Mouse (Mus musculus) gastrocnemius, adult 8-10 months (tissue): Measurements from ENCODE around the gene Gatad2a. TPM values are rescaled to one million over a fixed set of nuclear protein-coding genes. Genes with fewer than 3 reads are reported as not detected.
A peak's percentile ranks its signal among the peaks of the same experiment; 100 is the strongest.
"Not testable (repeated sequence)": the region's sequence is repeated elsewhere in the genome, so short reads cannot be mapped to it uniquely, and the experiment has no call there.

Experiments
- DNase-seq, 2 experiments: peaks; one replicate each; pipeline ENCODE4 v3.0.0; 2022; ENCODE audit warnings: low spot score in 2 of 2
- total RNA-seq, 4 experiments: library from RNA; stranded (reverse); gene quantifications; 2 replicates each; pipeline ENCODE4 v1.2.4; 2022

Gene Gatad2a
- total RNA-seq, 4 experiments from 2014 or later = 20.5 to 26.4 (median 25.2) TPM

- DNase-seq = no peak
Observed at GRCm38 (mm10) chr8:69995422-69995775, 785 bp downstream of the Gatad2a start.

- not testable (repeated sequence) for DNase-seq
Observed at GRCm38 (mm10) chr8:69988936-69989335, 7.2 kb downstream of the Gatad2a start.

- no peak for DNase-seq
Observed at GRCm38 (mm10) chr8:69987744-69988143, 8.4 kb downstream of the Gatad2a start.

DNA sequence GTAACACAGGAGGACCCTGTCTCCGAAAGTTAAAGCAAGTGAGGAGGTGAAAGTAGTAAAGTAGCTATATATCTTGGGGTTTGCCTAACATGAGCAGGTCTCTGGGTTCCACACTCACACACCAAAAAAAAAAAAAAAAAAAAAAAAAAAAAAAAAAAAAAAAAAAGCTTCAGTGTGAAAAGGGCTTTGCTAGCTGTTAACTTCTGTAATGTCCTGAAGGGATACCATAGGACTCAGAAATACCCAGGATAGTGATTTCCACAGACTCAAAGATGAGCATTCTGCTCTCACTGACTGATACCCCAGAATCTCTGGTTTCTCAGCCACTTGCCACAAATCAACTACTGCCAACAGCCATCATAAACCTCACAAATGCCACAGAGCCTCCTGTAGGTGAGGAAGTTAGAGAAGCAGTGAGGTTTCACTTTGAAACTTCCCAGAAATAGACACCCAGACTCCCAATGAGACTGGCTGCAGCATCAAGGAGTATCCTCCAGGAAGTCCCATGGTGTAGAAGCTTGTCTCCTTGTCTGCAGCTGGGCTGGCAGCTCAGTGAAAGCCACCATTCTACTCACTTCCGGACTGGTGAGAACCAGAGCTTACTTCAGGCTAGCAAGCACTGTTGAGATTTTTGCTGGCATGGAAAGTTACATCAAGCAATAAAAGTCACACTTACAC is 11.2 kb downstream of the Gatad2a start:
- no peak for DNase-seq

DNA sequence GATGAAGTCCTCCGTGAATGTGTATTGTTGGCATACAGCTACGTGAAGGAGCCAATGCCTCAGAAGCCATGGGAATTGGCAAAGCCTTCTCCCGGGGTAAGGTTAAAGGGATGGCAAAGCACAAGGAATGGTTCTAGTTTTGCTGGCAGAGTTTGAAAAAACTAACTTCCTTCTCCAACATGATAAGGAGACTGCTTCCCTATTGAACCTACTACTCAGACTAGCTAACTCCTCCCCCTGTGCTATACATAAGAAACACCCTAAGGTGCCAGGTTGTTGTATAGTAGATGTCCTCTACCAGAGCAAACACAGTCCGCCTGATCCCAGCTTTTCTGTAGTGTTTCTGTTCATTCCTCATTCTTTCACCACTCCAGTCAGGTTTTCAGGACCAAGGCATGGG is 17.7 kb downstream of the Gatad2a start:
- DNase-seq = no peak

DNA sequence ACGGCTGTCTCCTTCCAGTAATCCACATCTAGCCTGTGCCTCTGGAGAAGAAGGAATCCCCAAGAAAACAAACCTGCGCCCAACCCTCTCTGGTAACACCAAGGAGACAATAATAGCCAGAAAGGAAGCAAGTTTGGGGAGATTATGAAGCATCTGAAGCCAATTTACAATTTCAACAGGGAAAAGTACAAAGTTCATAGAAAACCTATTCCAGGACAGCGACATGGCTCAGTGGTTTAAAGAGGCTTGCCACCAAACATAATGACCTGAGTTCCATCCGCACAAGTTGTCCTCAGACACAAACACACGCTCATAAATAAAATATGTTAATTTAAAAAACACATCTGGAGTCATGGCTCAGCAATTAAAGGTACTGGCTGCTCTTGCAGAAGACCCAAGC is 21.4 kb downstream of the Gatad2a start:
- DNase-seq = no peak

- DNase-seq = peak; percentile 97 to 98
Observed at GRCm38 (mm10) chr8:69974194-69974614, 22.0 kb downstream of the Gatad2a start.

DNA sequence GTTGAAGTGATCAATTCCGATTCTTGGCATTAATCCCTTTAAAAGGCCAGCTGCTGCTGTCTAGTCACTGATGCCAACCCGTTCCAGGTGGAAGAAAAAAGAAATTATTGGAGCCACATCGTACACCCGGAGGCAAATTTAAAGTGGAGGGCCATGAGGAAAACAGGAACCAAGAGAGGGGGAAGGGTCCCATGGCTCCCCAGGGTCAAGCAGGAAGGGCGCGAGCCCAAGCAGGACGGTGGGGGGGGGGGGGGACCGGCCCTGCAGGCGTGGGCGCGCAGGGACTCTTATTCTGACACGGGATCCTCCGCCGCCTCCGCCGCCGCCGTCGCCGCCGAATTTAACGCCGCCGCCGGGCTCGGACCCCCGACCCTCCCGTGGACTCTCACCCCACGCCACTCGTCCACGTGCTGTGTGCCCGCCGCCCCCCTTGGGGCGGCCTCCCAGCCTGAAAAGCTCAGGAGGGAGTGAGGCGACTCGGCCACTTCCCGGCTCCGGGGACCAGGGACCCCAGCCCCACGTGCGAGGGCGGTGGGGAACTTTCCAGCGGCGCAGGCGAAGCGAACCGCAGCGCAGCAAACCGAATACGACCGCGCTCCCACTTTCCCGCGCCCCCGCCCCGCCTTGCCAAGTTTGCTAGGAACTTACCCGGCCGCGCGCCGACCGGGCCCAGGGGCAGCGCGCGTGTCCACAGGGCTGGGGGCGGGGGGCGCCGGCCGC is 22.6 kb downstream of the Gatad2a start:
- DNase-seq = peak; percentile 14 to 26

- no peak for DNase-seq
Observed at GRCm38 (mm10) chr8:69973063-69973441, 23.1 kb downstream of the Gatad2a start.

DNA sequence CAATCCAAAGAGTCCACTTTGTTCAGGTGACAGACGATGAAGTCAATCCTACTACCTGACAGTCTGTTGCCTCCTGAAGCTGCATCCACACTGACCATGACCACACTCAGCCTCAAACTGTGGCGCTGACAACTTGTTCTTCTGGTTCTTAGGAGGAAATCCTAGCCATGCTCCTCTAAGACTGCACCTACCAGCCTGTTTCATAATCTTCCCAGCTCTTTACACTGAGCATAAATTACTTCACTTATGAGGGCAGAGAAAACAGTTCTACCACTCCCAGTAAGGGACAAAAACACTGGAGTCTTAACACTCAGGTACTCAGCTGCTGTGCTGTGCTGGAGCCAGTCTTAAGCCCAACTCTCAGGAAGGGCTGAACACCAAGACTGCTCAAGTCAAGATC is 25.3 kb downstream of the Gatad2a start:
- no peak for DNase-seq

DNA sequence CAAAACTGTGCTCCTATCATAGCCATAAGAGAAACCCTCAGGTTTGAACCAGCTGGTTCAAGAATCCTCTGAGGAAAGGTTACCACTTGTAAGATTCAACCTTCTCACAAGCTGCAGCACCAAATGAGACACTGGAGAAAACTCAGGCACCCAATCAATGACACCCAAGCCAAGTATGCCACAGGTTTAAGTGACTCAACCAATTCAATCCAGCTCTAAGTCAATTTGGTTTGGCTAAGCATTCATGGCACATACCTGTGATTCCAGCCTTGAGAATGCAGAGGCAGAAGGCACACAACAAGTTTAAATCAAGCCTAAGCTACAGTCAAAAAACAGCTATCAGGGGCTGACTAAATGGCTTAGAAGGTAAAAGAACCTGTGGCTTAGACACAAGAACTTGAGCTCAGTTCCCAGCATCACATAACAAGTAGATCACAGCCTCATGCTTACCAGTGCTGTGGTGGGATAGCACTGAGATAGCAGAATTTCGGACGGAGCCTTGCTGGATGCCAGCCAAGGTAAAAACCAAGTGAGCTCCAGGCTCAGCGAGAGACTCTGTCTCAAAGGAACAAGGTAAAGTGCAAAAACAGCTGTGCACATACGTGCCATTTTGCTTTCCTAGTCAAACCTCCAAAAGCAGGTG is 28.8 kb downstream of the Gatad2a start:
- DNase-seq = no peak

GRCm38 (mm10) chr8:69959241-69959640 is 36.9 kb downstream of the Gatad2a start:
- DNase-seq = no peak

DNA sequence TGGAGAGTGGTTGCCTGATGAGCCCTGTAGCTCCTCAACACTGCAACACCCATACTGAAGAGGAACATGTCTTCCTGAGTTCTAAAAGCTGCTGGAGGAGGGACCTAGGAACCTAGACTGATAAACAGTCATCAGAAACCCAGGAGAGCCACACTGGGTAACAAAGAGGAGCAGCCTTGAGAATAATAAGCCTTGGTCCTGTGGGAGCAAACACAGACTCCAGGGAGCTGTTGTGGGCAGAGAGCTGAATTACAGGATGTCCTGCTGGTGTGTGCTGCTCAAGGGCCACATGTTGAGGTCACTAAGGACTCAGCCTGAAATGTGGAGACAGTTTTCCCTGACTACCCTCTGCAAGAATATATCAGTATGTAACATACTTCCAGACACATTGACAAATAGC is 38.3 kb downstream of the Gatad2a start:
- no peak for DNase-seq

- DNase-seq = no peak
Observed at GRCm38 (mm10) chr8:69957419-69957818, 38.8 kb downstream of the Gatad2a start.

DNA sequence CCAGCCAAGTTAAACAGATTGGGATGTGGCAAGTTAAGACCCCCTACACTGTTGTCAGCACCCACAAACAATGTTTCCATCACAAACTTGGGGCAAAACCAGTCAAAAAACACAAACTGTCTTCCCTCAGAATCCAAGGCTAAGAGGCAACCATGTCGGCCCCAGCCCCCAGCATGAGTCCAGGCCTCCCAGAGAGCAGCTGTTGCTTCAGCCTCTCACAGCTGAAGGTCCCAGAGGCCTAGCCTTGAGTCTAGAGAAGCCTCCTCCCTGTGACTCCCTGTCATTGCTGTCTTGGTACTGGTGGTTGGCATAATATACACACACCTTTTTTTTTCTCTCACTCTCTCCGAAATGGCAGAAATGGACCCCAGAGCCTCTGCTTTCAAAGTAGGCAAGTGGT is 39.5 kb downstream of the Gatad2a start:
- no peak for DNase-seq

DNA sequence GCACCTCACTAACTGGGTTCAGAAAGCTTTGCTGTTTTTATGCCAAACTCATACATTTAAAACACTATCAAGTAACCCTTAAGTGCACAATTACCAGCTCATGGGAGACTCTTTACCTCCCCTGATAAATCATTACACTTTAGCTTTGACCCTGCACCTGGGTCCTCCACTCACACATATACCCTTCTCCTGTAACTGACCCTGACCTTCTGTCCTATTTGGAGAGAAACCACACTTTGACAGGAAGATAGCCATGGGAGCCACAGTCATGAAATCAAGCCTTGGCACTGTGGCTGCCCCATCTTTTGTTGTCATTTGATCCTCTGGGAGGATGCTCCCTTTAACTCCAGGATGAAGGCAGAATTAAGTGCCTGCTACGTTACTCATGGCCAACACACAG is 41.5 kb downstream of the Gatad2a start:
- DNase-seq = no peak

DNA sequence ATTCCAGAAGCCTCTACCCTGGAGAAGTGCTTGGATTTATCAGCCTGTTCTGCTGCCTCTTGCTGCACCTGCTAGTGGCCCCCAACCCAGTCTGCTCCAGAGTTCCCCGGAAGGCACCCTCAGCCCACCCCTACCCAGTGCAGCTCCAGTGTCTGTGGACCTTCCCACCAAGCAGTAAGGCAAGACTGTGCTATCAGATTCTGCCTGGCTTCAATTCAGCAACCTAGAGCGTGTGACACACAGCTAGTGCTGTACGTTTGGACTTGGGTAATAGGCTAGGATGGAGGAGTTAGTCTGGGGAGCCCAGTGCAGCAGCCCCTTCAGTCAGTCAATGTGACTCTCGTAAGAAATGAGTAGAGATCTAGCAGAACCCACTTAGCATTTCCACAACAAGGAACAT is 42.0 kb downstream of the Gatad2a start:
- DNase-seq = peak; percentile 15 to 16

DNA sequence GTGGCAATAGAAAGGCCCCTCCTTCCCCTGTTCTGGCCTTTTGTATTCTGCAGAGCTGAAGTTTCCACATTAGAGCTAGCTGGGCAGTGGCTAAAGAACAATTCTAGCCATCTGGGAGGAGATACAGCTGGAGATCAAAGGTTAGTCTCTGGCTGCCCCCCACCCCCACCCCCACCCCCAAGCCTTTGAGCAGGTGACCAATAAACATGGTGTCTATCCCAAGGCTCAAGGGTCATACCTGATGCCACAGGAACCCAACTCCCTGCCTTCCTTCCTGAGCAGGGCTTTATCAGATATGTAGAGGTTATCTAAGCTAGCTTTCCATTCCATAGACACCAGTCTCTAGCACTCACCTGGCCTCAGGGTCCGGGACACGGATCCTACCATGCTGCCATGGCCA is 45.9 kb downstream of the Gatad2a start:
- DNase-seq = no peak

DNA sequence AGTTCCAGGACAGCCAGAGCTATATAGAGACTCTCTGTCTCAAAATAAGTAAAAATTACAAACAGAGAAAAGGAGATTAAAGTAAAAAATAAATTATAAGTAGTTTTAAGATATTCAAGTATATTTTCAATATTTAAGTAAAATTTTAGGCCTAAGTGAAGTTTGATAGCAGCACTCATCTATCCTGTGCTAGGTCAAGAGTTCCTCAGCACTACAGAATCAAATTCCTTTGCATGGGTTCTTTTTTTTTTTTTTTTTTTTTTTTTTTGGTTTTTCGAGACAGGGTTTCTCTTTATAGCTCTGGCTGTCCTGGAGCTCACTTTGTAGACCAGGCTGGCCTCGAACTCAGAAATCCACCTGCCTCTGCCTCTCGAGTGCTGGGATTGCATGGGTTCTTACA is 53.7 kb downstream of the Gatad2a start:
- DNase-seq = not testable (repeated sequence)

- DNase-seq = no peak
Observed at GRCm38 (mm10) chr8:69940386-69940785, 55.8 kb downstream of the Gatad2a start.

GRCm38 (mm10) chr8:69939633-69940032 is 56.6 kb downstream of the Gatad2a start:
- peak; percentile 46 to 73 for DNase-seq

GRCm38 (mm10) chr8:69938245-69938982 is 57.8 kb downstream of the Gatad2a start:
- DNase-seq = no peak
